Mouse (Mus musculus) liver, postnatal 0 days (tissue): ENCODE measurements around the gene Ahsg.

Source experiments
- CTCF ChIP-seq: sonication (generic); IDR thresholded peaks from 2 replicates; pipeline ENCODE4 v1.5.1; 2016; ENCODE audit warnings: antibody characterized with exemption, low read depth
- EP300 ChIP-seq: IDR thresholded peaks from 2 replicates; pipeline ENCODE4 v1.6.1; 2016; ENCODE audit warnings: antibody characterized with exemption, low read depth, mild to moderate bottlenecking

DNA sequence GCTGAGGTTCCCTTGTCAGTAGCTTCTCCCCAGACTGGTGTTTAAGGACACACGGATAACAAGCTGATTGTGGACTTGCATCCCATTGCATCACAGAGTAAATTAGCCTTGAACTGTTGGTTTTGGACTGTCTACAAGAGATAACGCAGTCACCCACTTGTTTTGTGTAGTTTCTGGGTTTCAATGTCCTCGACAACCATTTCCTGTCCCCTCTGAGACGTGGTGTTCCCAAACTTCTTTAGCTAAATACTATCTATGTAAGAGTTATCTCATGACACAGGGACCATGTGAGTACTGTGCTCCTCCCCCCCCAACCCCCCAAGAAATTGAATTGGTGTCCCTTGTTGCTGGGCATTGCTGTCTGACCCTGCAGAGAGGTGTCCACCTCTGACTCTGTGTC, 9.6 kb upstream of the Ahsg start:
- TF ChIP-seq CTCF (no peak), EP300 (peak; percentile 94)
